Mouse (Mus musculus): ENCODE measurements around the gene Scube2. TPM values are rescaled to one million over a fixed set of nuclear protein-coding genes. Genes with fewer than 3 reads are reported as not detected.

Gene Scube2
- not detected in 2 replicates for total RNA-seq (2015)
- total RNA-seq (2017): not detected in 2 replicates

DNA sequence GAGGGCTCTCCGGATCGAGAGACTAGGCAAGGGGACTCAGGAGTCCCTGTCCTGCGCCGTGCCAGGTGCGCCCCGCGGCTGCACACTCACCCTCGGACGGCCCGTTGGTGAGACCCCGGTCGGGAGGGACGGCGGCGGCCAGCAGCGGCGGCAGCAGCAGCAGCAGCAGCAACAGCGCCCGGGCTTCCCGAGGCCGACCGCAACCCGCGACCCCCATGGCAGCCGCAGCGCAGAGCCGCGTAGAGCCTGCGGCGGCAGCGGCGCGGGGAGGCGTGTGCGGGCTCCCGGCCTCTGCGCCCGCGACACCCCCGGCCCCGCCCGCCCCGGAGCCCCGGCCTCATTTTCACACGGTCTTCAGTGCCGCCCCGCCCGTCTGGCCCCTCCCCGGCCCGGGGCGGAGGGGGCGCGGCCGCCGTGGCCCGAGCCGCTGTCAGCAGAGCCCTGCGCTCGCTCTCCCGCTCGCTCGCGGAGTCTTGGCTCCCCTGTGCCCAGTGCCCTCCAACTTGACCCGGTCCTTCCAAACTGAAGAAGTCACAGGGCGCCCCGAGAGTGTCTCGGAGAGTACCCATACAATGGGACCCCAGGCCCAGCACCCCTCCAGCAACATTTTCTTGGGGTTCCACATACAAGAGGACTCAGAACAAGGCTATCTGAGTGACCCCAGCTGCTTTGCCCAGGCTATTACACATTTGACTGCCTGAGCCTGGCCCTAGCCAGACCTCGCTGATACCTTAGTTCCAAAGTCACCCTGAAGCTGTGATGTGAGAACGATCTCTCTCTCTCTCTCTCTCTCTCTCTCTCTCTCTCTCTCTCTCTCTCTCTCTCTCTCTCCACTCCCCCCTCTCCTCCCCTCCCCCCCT, at the start of gene Scube2:
TSS of gene Scube2 (minus strand) at position 310 of the 860 bp plus-strand sequence.
- ATAC-seq (ENCODE audit: poor library complexity, severe bottlenecking): no peak

- no peak for ATAC-seq (ENCODE audit: poor library complexity, severe bottlenecking)
Measured at GRCm38 (mm10) chr7:109906165-109906564, 40.7 kb upstream of the Scube2 start.

GRCm38 (mm10) chr7:109900921-109901320, 35.4 kb upstream of the Scube2 start:
- peak; percentile 94 for ATAC-seq (ENCODE audit: poor library complexity, severe bottlenecking)

DNA sequence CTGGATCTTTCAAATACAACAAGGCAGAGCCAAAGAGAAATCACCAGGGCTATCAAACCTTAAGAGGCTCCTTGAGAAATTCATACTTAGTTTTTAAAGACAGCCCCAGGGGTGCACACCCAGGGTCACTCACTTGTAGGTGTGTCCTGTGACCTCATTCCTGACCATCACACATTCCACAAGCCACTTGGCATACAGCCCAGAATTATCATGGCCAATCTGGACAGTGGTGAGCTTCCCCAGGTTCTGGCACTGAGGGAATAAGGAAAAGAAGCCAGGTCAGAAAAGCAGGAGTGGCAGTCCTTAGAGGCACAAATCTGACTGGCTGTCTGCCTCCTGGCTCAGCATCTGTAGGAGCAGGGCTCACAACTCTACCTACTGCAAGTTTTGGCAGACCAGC, 33.4 kb upstream of the Scube2 start:
- ATAC-seq (ENCODE audit: poor library complexity, severe bottlenecking): no peak

- peak; percentile 70 for ATAC-seq (ENCODE audit: poor library complexity, severe bottlenecking)
Measured at GRCm38 (mm10) chr7:109892530-109892929, 27.1 kb upstream of the Scube2 start.

GRCm38 (mm10) chr7:109891786-109892185, 26.3 kb upstream of the Scube2 start:
- no peak for ATAC-seq (ENCODE audit: poor library complexity, severe bottlenecking)

GRCm38 (mm10) chr7:109890256-109890655, 24.8 kb upstream of the Scube2 start:
- no peak for ATAC-seq (ENCODE audit: poor library complexity, severe bottlenecking)

DNA sequence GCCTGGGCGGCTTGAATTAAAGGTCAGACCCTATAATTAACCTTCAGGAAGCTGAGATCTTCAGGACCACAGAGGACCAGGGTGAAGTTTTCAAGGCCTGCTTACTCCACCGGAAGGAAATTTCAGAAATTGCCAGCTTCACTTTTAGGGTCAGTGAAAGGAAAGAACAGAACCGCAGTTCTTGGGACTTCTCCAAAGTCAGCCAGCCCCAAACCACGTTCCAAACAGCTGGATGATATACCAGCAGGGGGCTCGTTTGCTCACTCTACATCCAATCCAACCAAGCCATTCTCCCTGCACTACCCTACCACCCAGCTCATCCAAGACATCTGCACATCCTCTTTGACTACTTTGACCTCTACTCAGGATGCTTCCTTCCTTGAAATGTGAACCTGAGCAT, 23.8 kb upstream of the Scube2 start:
- peak; percentile 61 for ATAC-seq (ENCODE audit: poor library complexity, severe bottlenecking)

DNA sequence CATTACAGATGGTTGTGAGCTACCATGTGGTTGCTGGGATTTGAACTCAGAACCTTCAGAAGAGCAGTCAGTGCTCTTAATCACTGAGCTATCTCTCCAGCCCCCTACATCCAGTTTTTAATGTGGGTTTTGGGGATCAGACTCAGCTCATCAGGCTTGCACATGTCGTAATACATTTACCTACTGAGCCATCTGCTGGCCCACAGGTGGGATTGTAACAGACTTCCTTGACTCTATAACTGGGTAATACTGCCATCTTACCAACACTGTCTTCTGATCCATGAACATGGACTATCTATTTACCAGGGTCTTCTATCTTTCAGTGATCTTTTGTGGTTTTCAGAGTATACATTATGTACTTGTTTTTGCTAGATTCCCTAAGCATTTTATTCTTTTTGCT, 20.8 kb upstream of the Scube2 start:
- no peak for ATAC-seq (ENCODE audit: poor library complexity, severe bottlenecking)

DNA sequence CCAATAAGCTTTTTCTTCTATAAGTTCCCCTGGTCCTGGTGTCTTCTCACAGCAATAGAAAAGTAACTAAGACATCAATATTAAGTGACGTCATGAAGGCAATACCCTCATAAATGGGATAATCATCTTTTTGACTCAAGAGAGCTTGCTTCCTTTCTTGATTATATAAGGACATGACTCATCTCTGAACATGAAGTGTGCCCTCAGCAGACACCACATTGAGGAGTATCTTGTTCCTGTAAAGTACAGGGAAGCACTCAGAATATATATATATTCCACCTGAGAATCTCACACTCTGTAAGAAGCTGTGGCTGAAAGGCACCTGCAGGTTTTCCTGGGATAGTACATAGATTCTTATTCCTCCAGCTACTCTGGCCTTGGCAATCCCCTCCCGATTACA, 17.1 kb upstream of the Scube2 start:
- no peak for ATAC-seq (ENCODE audit: poor library complexity, severe bottlenecking)

GRCm38 (mm10) chr7:109881561-109882099, 16.2 kb upstream of the Scube2 start:
- no peak for ATAC-seq (ENCODE audit: poor library complexity, severe bottlenecking)

GRCm38 (mm10) chr7:109879158-109879557, 13.7 kb upstream of the Scube2 start:
- ATAC-seq (ENCODE audit: poor library complexity, severe bottlenecking): no peak

GRCm38 (mm10) chr7:109876085-109876484, 10.6 kb upstream of the Scube2 start:
- no peak for ATAC-seq (ENCODE audit: poor library complexity, severe bottlenecking)

- no peak for ATAC-seq (ENCODE audit: poor library complexity, severe bottlenecking)
Measured at GRCm38 (mm10) chr7:109875598-109875997, 10.1 kb upstream of the Scube2 start.

DNA sequence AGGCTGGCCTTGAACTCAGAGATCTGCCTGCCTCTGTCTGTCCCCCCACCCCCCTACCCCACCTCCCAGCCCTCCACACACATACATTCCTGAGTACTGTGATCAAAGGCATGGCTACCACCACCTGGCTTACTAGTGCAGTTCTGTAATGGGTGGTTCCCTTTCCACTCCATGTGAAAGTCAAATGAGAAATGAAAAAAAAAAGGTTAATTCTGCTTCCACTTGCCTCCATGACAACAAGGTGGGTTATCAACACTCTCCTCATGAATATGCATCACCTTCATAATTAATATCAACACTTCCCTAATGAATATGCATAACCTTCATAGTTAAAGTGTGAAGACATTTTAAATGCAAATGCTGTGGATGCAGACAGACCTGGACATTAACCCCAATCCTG, 9.6 kb upstream of the Scube2 start:
- no peak for ATAC-seq (ENCODE audit: poor library complexity, severe bottlenecking)

DNA sequence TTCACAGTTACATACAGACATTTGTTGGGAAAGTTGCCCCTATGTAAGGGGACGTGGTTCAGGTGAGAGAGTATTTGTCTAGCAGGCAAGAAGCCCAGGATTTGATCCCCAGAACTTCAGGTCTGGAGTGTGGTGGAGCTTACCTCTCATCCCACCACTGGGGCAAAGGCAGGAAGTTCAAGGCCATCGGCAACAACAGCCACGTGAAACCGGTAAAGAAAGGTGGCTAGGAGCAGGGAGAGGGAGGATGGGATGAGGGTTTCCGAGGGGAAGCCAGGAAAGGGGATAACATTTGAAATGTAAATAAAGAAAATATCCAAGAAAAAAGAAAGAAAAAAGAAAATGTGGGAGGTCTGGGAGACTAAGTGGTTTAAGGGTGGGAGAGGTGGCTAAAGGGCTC, 7.7 kb upstream of the Scube2 start:
- ATAC-seq (ENCODE audit: poor library complexity, severe bottlenecking): no peak

GRCm38 (mm10) chr7:109871232-109871631, 5.8 kb upstream of the Scube2 start:
- no peak for ATAC-seq (ENCODE audit: poor library complexity, severe bottlenecking)

DNA sequence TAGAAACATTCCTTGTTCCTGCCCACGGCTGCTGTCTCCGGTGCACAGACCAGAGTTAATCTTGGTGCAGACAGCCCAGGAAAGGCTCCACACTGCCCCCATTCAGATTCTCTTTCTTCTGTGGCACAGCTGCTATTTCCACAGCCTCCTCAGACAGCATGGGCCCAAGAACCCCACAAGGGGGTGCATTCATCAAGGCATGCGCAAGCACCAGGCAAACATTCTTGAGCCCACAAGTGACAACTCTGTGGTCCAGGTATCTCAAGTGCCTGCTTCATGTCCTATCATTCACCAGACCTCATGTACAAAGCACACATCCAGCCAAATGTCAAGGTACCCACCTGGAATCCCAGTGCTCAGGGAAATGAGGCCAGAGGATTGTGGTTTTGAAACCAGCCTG, 3.0 kb upstream of the Scube2 start:
- ATAC-seq (ENCODE audit: poor library complexity, severe bottlenecking): no peak

- no peak for ATAC-seq (ENCODE audit: poor library complexity, severe bottlenecking)
Measured at GRCm38 (mm10) chr7:109866643-109867042, 1.2 kb upstream of the Scube2 start.

GRCm38 (mm10) chr7:109863561-109863960, 1.9 kb downstream of the Scube2 start:
- ATAC-seq (ENCODE audit: poor library complexity, severe bottlenecking): no peak

DNA sequence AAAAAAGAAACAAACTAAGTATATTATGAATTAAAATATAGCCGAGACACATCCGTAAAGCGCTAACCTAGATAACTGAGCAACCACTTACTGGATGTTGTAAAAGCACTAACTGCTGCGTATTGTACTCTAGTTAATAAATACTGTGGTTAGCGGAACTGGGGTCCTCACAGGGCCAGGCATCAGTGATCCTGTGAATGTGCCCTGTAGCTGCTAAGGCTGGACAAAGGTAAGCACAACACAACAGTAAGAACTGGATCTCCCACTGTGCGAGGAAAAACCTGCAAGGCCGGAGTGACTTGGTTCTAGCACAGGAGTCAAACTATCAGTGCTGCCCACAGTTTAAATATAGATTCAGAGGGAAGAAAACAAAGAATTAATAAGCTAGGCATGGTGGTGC, 5.3 kb downstream of the Scube2 start:
- no peak for ATAC-seq (ENCODE audit: poor library complexity, severe bottlenecking)

GRCm38 (mm10) chr7:109859354-109859753, 6.1 kb downstream of the Scube2 start:
- no peak for ATAC-seq (ENCODE audit: poor library complexity, severe bottlenecking)
